Mouse (Mus musculus) ovary, postnatal 14 days (tissue): Measurements from ENCODE around the gene Xpnpep1.

ENCODE experiments used
- DNase-seq: peaks from one replicate; pipeline ENCODE4 v3.0.0; 2022; ENCODE audit warnings: low spot score

The Xpnpep1 gene

GRCm38 (mm10) chr19:53040164-53041132, at the start of gene Xpnpep1:
Gene Xpnpep1, minus strand, starts transcription at chr19:53040214.
- DNase-seq: no peak

- no peak for DNase-seq
Observed at GRCm38 (mm10) chr19:53087268-53088143, 47.5 kb upstream of the Xpnpep1 start.

- DNase-seq: no peak
Observed at GRCm38 (mm10) chr19:53086861-53087260, 46.8 kb upstream of the Xpnpep1 start.

- no peak for DNase-seq
Observed at GRCm38 (mm10) chr19:53084735-53085134, 44.7 kb upstream of the Xpnpep1 start.

GRCm38 (mm10) chr19:53082862-53083261, 42.8 kb upstream of the Xpnpep1 start:
- no peak for DNase-seq

GRCm38 (mm10) chr19:53081339-53081738, 41.3 kb upstream of the Xpnpep1 start:
- no peak for DNase-seq

- DNase-seq: no peak
Observed at GRCm38 (mm10) chr19:53080921-53081320, 40.9 kb upstream of the Xpnpep1 start.

GRCm38 (mm10) chr19:53080487-53080886, 40.5 kb upstream of the Xpnpep1 start:
- no peak for DNase-seq

- DNase-seq: no peak
Observed at GRCm38 (mm10) chr19:53080026-53080425, 40.0 kb upstream of the Xpnpep1 start.

- DNase-seq: no peak
Observed at GRCm38 (mm10) chr19:53078271-53079085, 38.5 kb upstream of the Xpnpep1 start.

- no peak for DNase-seq
Observed at GRCm38 (mm10) chr19:53077278-53077677, 37.3 kb upstream of the Xpnpep1 start.

GRCm38 (mm10) chr19:53076238-53076981, 36.4 kb upstream of the Xpnpep1 start:
- DNase-seq: no peak

GRCm38 (mm10) chr19:53075896-53076237, 35.9 kb upstream of the Xpnpep1 start:
- no peak for DNase-seq

- no peak for DNase-seq
Observed at GRCm38 (mm10) chr19:53074899-53075722, 35.1 kb upstream of the Xpnpep1 start.

GRCm38 (mm10) chr19:53073521-53073920, 33.5 kb upstream of the Xpnpep1 start:
- no peak for DNase-seq

GRCm38 (mm10) chr19:53072406-53072805, 32.4 kb upstream of the Xpnpep1 start:
- DNase-seq: no peak

GRCm38 (mm10) chr19:53071651-53072050, 31.6 kb upstream of the Xpnpep1 start:
- no peak for DNase-seq

GRCm38 (mm10) chr19:53070870-53071269, 30.9 kb upstream of the Xpnpep1 start:
- no peak for DNase-seq

GRCm38 (mm10) chr19:53069451-53069850, 29.4 kb upstream of the Xpnpep1 start:
- no peak for DNase-seq

GRCm38 (mm10) chr19:53066934-53067333, 26.9 kb upstream of the Xpnpep1 start:
- no peak for DNase-seq
